Mouse (Mus musculus) testis, adult 2 months (tissue): Measurements from ENCODE around the gene Adcy10. TPM values are rescaled to one million over a fixed set of nuclear protein-coding genes. Genes with fewer than 3 reads are reported as not detected.

Experiments
- H3K27ac ChIP-seq: fragments of 200-500 bp; 2 replicates; pipeline ENCODE4 v1.5.1; 2012; ENCODE audit warnings: low read depth, low read length; ENCODE audit not compliant: control insufficient read depth, insufficient read depth
- H3K27me3 ChIP-seq: fragments of 200-500 bp; 2 replicates; pipeline ENCODE4 v1.6.1; 2012; ENCODE audit warnings: mild to moderate bottlenecking, low read length, moderate library complexity; ENCODE audit not compliant: control insufficient read depth, insufficient read depth
- H3K36me3 ChIP-seq: fragments of 200-500 bp; 2 replicates; pipeline ENCODE4 v1.6.1; 2012; ENCODE audit warnings: mild to moderate bottlenecking, low read length; ENCODE audit not compliant: control insufficient read depth, insufficient read depth
- H3K4me1 ChIP-seq: fragments of 200-500 bp; 2 replicates; pipeline ENCODE4 v1.6.1; 2012; ENCODE audit warnings: low read length; ENCODE audit not compliant: control insufficient read depth, insufficient read depth
- H3K4me3 ChIP-seq: fragments of 200-500 bp; 2 replicates; pipeline ENCODE4 v1.5.1; 2012; ENCODE audit warnings: low read depth, mild to moderate bottlenecking, low read length, moderate library complexity, mixed read lengths; ENCODE audit not compliant: control insufficient read depth
- CTCF ChIP-seq: fragments of 200-500 bp; IDR thresholded peaks from 2 replicates; pipeline ENCODE4 v1.5.1; 2012; ENCODE audit warnings: low read depth, mild to moderate bottlenecking, inconsistent platforms, low read length, moderate library complexity; ENCODE audit not compliant: control insufficient read depth, insufficient read depth, insufficient replicate concordance
- POLR2A ChIP-seq: fragments of 200-500 bp; IDR thresholded peaks from 2 replicates; pipeline ENCODE4 v1.6.1; 2012; ENCODE audit warnings: low read depth, mild to moderate bottlenecking, inconsistent platforms, low read length, moderate library complexity; ENCODE audit not compliant: control insufficient read depth
- polyA plus RNA-seq: library from polyadenylated mRNA; depleted of rRNA; stranded (reverse); fragments of >200 nt; gene quantifications from 2 replicates; pipeline ENCODE4 v1.2.3, GENCODE M21; 2012; rRNA removed

The Adcy10 gene
- polyA plus RNA-seq, 1 experiment = 86.7 TPM

- no peak for TF ChIP-seq CTCF
- no peak for TF ChIP-seq POLR2A
- H3K27me3 ChIP-seq = no peaks in the 10 kb centered on the region
- peaks cover 17% of the 10 kb centered on the region for H3K4me1 ChIP-seq
- H3K36me3 ChIP-seq = no peaks in the 10 kb centered on the region
- H3K4me3 ChIP-seq = no peak overlapping the region
- no peak overlapping the region for H3K27ac ChIP-seq
Observed at GRCm38 (mm10) chr1:165614793-165615192, 129.8 kb downstream of the Adcy10 start.

- Histone ChIP-seq H3K27ac (peak overlapping the region; percentile 79), H3K4me3 (no peak overlapping the region), H3K4me1 (peaks cover 13% of the 10 kb centered on the region), H3K36me3 (no peaks in the 10 kb centered on the region), H3K27me3 (no peaks in the 10 kb centered on the region)
- no peak for TF ChIP-seq CTCF
- TF ChIP-seq POLR2A = no peak
Observed at GRCm38 (mm10) chr1:165616652-165617051, 131.7 kb downstream of the Adcy10 start.

- TF ChIP-seq CTCF (no peak), POLR2A (no peak)
- no peaks in the 10 kb centered on the region for H3K36me3 ChIP-seq
- H3K4me1 ChIP-seq = peaks cover 13% of the 10 kb centered on the region
- H3K27me3 ChIP-seq = no peaks in the 10 kb centered on the region
- H3K4me3 ChIP-seq = no peak overlapping the region
- H3K27ac ChIP-seq = peak overlapping the region; percentile 79
Observed at GRCm38 (mm10) chr1:165617166-165617891, 132.3 kb downstream of the Adcy10 start.

GRCm38 (mm10) chr1:165618201-165618624, 133.2 kb downstream of the Adcy10 start:
- peak overlapping the region; percentile 79 for H3K27ac ChIP-seq
- no peaks in the 10 kb centered on the region for H3K27me3 ChIP-seq
- peaks cover 13% of the 10 kb centered on the region for H3K4me1 ChIP-seq
- peak overlapping the region; percentile 56 for H3K4me3 ChIP-seq
- peak; percentile 72; the same call in 1 of the 2 replicates for TF ChIP-seq POLR2A
- no peak for TF ChIP-seq CTCF
- H3K36me3 ChIP-seq = no peaks in the 10 kb centered on the region

- Histone ChIP-seq H3K27me3 (no peaks in the 10 kb centered on the region), H3K4me1 (no peaks in the 10 kb centered on the region), H3K4me3 (no peak overlapping the region), H3K27ac (no peak overlapping the region), H3K36me3 (no peaks in the 10 kb centered on the region)
- TF ChIP-seq POLR2A = no peak
- TF ChIP-seq CTCF = no peak
Observed at GRCm38 (mm10) chr1:165625058-165625457, 140.1 kb downstream of the Adcy10 start.

GRCm38 (mm10) chr1:165625896-165626295, 140.9 kb downstream of the Adcy10 start:
- TF ChIP-seq POLR2A = no peak
- TF ChIP-seq CTCF = no peak
- no peak overlapping the region for H3K27ac ChIP-seq
- H3K36me3 ChIP-seq = no peaks in the 10 kb centered on the region
- H3K4me3 ChIP-seq = no peak overlapping the region
- H3K27me3 ChIP-seq = no peaks in the 10 kb centered on the region
- H3K4me1 ChIP-seq = no peaks in the 10 kb centered on the region

Other genes starting within 250 kb of the Adcy10 start
- 79.5 and 84.0 TPM in 2 replicates for gene Tiprl, start 248.2 kb upstream of the Adcy10 start, polyA plus RNA-seq
- 0.59 and 0.60 TPM in 2 replicates for gene Gpr161, start 189.4 kb upstream of the Adcy10 start, polyA plus RNA-seq
- 156 and 161 TPM in 2 replicates for gene Dcaf6, start 24.7 kb upstream of the Adcy10 start, polyA plus RNA-seq
- 320 and 352 TPM in 2 replicates for gene Mpc2, start 24.5 kb upstream of the Adcy10 start, polyA plus RNA-seq
- gene Mpzl1, start 149.4 kb downstream of the Adcy10 start, polyA plus RNA-seq = 32.3 and 45.3 TPM in 2 replicates
- 0.89 and 1.1 TPM in 2 replicates for gene Rcsd1, start 224.6 kb downstream of the Adcy10 start, polyA plus RNA-seq